Mouse (Mus musculus): Measurements from ENCODE around the gene Ptrh1. TPM values are rescaled to one million over a fixed set of nuclear protein-coding genes. Genes with fewer than 3 reads are reported as not detected.

Ptrh1 gene
- polyA plus RNA-seq, 1 experiment from 2014 or later = 7.6 TPM

GRCm38 (mm10) chr2:32821041-32821802, 45.6 kb downstream of the Ptrh1 start:
- TF ChIP-seq CTCF (IDR thresholded peaks at IDR 0.05; ENCODE audit: low read depth) = peak; percentile 77
- no peak for TF ChIP-seq EP300 (optimal IDR thresholded peaks at IDR 0.05)
- Histone ChIP-seq H3K9ac (ENCODE audit: low read length) (no peak overlapping the region), H3K4me2 (replicated peaks; ENCODE audit: low read depth) (no peak overlapping the region), H3K4me1 (replicated peaks; ENCODE audit: control insufficient read depth, insufficient read depth) (no peaks in the 10 kb centered on the region), H3K4me3 (ENCODE audit: low read depth, low read length) (no peak overlapping the region), H3K27me3 (ENCODE audit: control insufficient read depth, insufficient read depth, low read length) (no peaks in the 10 kb centered on the region), H3K36me3 (ENCODE audit: control insufficient read depth, insufficient read depth, low read length) (no peaks in the 10 kb centered on the region), H3K9me3 (ENCODE audit: control insufficient read depth, low read length) (no peaks in the 10 kb centered on the region), H3K27ac (replicated peaks) (no peak overlapping the region)
- 54% methylated on average over 11 of the region's 11 CpGs for WGBS
- DNase-seq (ENCODE audit: low spot score) = peak; percentile 50
- no peak for ATAC-seq (ENCODE audit: low FRiP score, low TSS enrichment)

- no peak for ATAC-seq (ENCODE audit: low FRiP score, low TSS enrichment)
- WGBS = 85% methylated on average over 6 of the region's 6 CpGs
- Histone ChIP-seq H3K9me3 (ENCODE audit: control insufficient read depth, low read length) (no peaks in the 10 kb centered on the region), H3K9ac (ENCODE audit: low read length) (no peak overlapping the region), H3K4me3 (ENCODE audit: low read depth, low read length) (no peak overlapping the region), H3K36me3 (ENCODE audit: control insufficient read depth, insufficient read depth, low read length) (no peaks in the 10 kb centered on the region), H3K27ac (replicated peaks) (no peak overlapping the region), H3K4me1 (replicated peaks; ENCODE audit: control insufficient read depth, insufficient read depth) (no peaks in the 10 kb centered on the region), H3K27me3 (ENCODE audit: control insufficient read depth, insufficient read depth, low read length) (no peaks in the 10 kb centered on the region), H3K4me2 (replicated peaks; ENCODE audit: low read depth) (no peak overlapping the region)
- DNase-seq (ENCODE audit: low spot score) = no peak
- TF ChIP-seq CTCF (IDR thresholded peaks at IDR 0.05; ENCODE audit: low read depth) (no peak), EP300 (optimal IDR thresholded peaks at IDR 0.05) (no peak)
Observed at GRCm38 (mm10) chr2:32822643-32823042, 47.1 kb downstream of the Ptrh1 start.

- no peak for ATAC-seq (ENCODE audit: low FRiP score, low TSS enrichment)
- Histone ChIP-seq H3K9me3 (ENCODE audit: control insufficient read depth, low read length) (no peaks in the 10 kb centered on the region), H3K4me1 (replicated peaks; ENCODE audit: control insufficient read depth, insufficient read depth) (no peaks in the 10 kb centered on the region), H3K4me2 (replicated peaks; ENCODE audit: low read depth) (no peak overlapping the region), H3K9ac (ENCODE audit: low read length) (no peak overlapping the region), H3K36me3 (ENCODE audit: control insufficient read depth, insufficient read depth, low read length) (no peaks in the 10 kb centered on the region), H3K4me3 (ENCODE audit: low read depth, low read length) (no peak overlapping the region), H3K27me3 (ENCODE audit: control insufficient read depth, insufficient read depth, low read length) (no peaks in the 10 kb centered on the region), H3K27ac (replicated peaks) (no peak overlapping the region)
- DNase-seq (ENCODE audit: low spot score) = no peak
- TF ChIP-seq CTCF (IDR thresholded peaks at IDR 0.05; ENCODE audit: low read depth) = no peak
- no peak for TF ChIP-seq EP300 (optimal IDR thresholded peaks at IDR 0.05)
- 49% methylated on average over 11 of the region's 11 CpGs for WGBS
Observed at GRCm38 (mm10) chr2:32823153-32823552, 47.6 kb downstream of the Ptrh1 start.

GRCm38 (mm10) chr2:32823579-32824154, 48.1 kb downstream of the Ptrh1 start:
- WGBS = 56% methylated on average over 8 of the region's 8 CpGs

GRCm38 (mm10) chr2:32824181-32824580, 48.6 kb downstream of the Ptrh1 start:
- 46% methylated on average over 8 of the region's 8 CpGs for WGBS
- H3K27ac ChIP-seq (replicated peaks) = 0 out of 2 replicates have a peak overlapping the region, but pooled peaks have one; percentile 30
- no peak for ATAC-seq (ENCODE audit: low FRiP score, low TSS enrichment)

More at GRCm38 (mm10) chr2:32823579-32824154, 48.1 kb downstream of the Ptrh1 start:
- Histone ChIP-seq H3K27me3 (ENCODE audit: control insufficient read depth, insufficient read depth, low read length) (no peaks in the 10 kb centered on the region), H3K36me3 (ENCODE audit: control insufficient read depth, insufficient read depth, low read length) (no peaks in the 10 kb centered on the region), H3K4me2 (replicated peaks; ENCODE audit: low read depth) (no peak overlapping the region), H3K9ac (ENCODE audit: low read length) (no peak overlapping the region), H3K4me3 (ENCODE audit: low read depth, low read length) (no peak overlapping the region), H3K27ac (replicated peaks) (no peak overlapping the region), H3K9me3 (ENCODE audit: control insufficient read depth, low read length) (no peaks in the 10 kb centered on the region), H3K4me1 (replicated peaks; ENCODE audit: control insufficient read depth, insufficient read depth) (no peaks in the 10 kb centered on the region)
- ATAC-seq (ENCODE audit: low FRiP score, low TSS enrichment) = no peak
- TF ChIP-seq EP300 (optimal IDR thresholded peaks at IDR 0.05) (no peak), CTCF (IDR thresholded peaks at IDR 0.05; ENCODE audit: low read depth) (no peak)
- no peak for DNase-seq (ENCODE audit: low spot score)

GRCm38 (mm10) chr2:32824778-32825177, 49.2 kb downstream of the Ptrh1 start:
- ATAC-seq (ENCODE audit: low FRiP score, low TSS enrichment) (no peak), DNase-seq (ENCODE audit: low spot score) (no peak)
- 80% methylated on average over 1 of the region's 1 CpGs for WGBS
- TF ChIP-seq CTCF (IDR thresholded peaks at IDR 0.05; ENCODE audit: low read depth) (no peak), EP300 (optimal IDR thresholded peaks at IDR 0.05) (no peak)
- Histone ChIP-seq H3K27me3 (ENCODE audit: control insufficient read depth, insufficient read depth, low read length) (no peaks in the 10 kb centered on the region), H3K9ac (ENCODE audit: low read length) (no peak overlapping the region), H3K27ac (replicated peaks) (no peak overlapping the region), H3K4me3 (ENCODE audit: low read depth, low read length) (no peak overlapping the region), H3K36me3 (ENCODE audit: control insufficient read depth, insufficient read depth, low read length) (no peaks in the 10 kb centered on the region), H3K4me2 (replicated peaks; ENCODE audit: low read depth) (no peak overlapping the region), H3K4me1 (replicated peaks; ENCODE audit: control insufficient read depth, insufficient read depth) (no peaks in the 10 kb centered on the region), H3K9me3 (ENCODE audit: control insufficient read depth, low read length) (no peaks in the 10 kb centered on the region)

More at GRCm38 (mm10) chr2:32824181-32824580, 48.6 kb downstream of the Ptrh1 start:
- no peak overlapping the region for H3K9ac ChIP-seq (ENCODE audit: low read length)
- H3K9me3 ChIP-seq (ENCODE audit: control insufficient read depth, low read length) = no peaks in the 10 kb centered on the region
- TF ChIP-seq EP300 (optimal IDR thresholded peaks at IDR 0.05) (no peak), CTCF (IDR thresholded peaks at IDR 0.05; ENCODE audit: low read depth) (no peak)
- no peaks in the 10 kb centered on the region for H3K4me1 ChIP-seq (replicated peaks; ENCODE audit: control insufficient read depth, insufficient read depth)
- no peak for DNase-seq (ENCODE audit: low spot score)
- H3K4me2 ChIP-seq (replicated peaks; ENCODE audit: low read depth) = no peak overlapping the region
- no peak overlapping the region for H3K4me3 ChIP-seq (ENCODE audit: low read depth, low read length)
- H3K27me3 ChIP-seq (ENCODE audit: control insufficient read depth, insufficient read depth, low read length) = no peaks in the 10 kb centered on the region
- H3K36me3 ChIP-seq (ENCODE audit: control insufficient read depth, insufficient read depth, low read length) = no peaks in the 10 kb centered on the region
